Mouse (Mus musculus) limb, embryonic 12.5 days (tissue): Measurements from ENCODE around the gene Slc25a4. TPM values are rescaled to one million over a fixed set of nuclear protein-coding genes. Genes with fewer than 3 reads are reported as not detected.

ENCODE experiments used
- microRNA-seq: library from miRNA; unstranded; fragments of <30 nt; microRNA quantifications from one replicate; pipeline ENCODE4, GENCODE M21; 2017
- polyA plus RNA-seq: library from polyadenylated mRNA; unstranded; fragments of >200 nt; fragmentation: Nextera tagmentation; extraction: Ambion mirVana; gene quantifications from 2 replicates; pipeline ENCODE4 v1.2.1, GENCODE M21; 2016

Gene Slc25a4
- polyA plus RNA-seq, 1 experiment from 2014 or later: 487 TPM

Small RNA genes within 50 kb of the gene (microRNA-seq; reads per million reads assigned to microRNA genes)
- not detected for gene Gm23812

Other genes with a start within 250 kb of the Slc25a4 start
- gene 1700029J07Rik, start 236.0 kb downstream of the Slc25a4 start, polyA plus RNA-seq: 3.4 and 4.9 TPM in 2 replicates
- 72.1 TPM in 2 replicates for gene Ufsp2, start 235.8 kb downstream of the Slc25a4 start, polyA plus RNA-seq
- 0.23 and 0.41 TPM in 2 replicates for gene Lrp2bp, start 212.0 kb downstream of the Slc25a4 start, polyA plus RNA-seq
- 22.2 and 22.3 TPM in 2 replicates for gene Ankrd37, start 205.6 kb downstream of the Slc25a4 start, polyA plus RNA-seq
- 26.5 and 29.6 TPM in 2 replicates for gene Cfap97, start 59.5 kb downstream of the Slc25a4 start, polyA plus RNA-seq
- 4.9 and 6.6 TPM in 2 replicates for gene Snx25, start 59.1 kb downstream of the Slc25a4 start, polyA plus RNA-seq
- gene Helt, start 83.4 kb upstream of the Slc25a4 start, polyA plus RNA-seq: not detected in 2 replicates